Mouse (Mus musculus) CD4-positive naive resting alpha-beta T cell, adult 57 days (primary cell): ENCODE data around the gene Caln1. TPM values are rescaled to one million over a fixed set of nuclear protein-coding genes. Genes with fewer than 3 reads are reported as not detected.

ENCODE experiments used
- total RNA-seq: library from RNA; stranded (reverse); gene quantifications from one replicate; pipeline ENCODE4 v1.2.4, GENCODE M21; 2023

The Caln1 gene
- not detected for total RNA-seq

DNA sequence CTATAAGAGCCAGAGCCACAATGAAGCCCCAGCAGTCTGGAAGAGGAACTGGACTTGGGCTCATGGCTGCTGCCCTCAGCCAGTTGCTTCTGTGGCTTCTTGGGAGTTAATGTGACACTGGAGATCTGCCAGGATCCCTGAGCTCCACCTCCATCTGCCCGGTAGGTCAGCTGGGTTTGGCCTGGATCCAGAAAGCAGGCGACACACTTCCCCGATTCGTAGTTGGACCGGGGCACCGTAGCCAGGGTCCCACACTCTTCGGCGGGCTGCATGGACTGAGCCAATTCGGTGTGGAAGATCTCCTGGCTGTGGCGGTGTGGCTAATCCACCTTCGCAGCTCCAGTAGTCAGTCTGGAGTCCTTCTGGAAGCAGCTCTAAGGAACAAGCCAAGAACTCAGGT, at the start of gene Caln1:
Gene Caln1, plus strand, starts transcription at position 219 of the 400 bp plus-strand sequence.

DNA sequence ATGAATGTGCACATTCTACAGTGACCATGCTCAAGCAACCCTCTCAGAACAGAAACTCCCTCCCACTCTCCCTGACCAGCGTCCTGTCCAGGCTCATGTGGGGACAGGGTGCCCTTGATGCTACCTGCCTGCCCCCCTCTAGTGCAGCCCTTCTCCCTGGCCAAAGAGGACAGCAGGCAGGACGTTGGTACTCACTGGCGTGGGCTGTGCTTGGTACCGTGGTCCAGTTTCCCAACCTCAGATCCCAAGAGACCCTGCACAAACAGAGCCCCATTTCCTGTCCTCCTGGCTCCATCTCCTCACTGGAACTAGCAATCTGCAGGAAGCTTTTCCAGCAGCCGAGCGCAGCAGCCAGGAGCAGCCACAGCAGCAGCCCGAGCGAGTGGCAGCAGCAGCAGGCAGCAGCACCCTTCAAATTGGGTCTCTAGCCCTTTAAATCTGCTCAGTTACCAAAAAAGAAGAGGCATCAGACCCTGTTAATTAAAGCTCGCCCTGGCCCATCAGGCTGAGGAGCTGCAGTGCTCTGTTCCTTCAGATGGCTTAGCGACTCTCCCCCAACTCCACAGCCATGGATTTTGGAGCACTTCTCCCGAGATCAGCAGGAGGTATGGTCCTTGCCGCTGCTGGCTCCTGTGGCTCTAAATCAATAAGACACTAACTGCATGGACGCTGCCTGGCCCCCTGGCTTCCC, 15.1 kb downstream of the Caln1 start, which contains the start of gene A330070K13Rik:
Gene A330070K13Rik, minus strand, starts transcription at position 410 of the 691 bp plus-strand sequence.

Other genes starting within 250 kb of the Caln1 start
- 4.9 TPM for gene Kctd7, start 224.6 kb upstream of the Caln1 start, total RNA-seq
- 35.3 TPM for gene Rabgef1, start 197.7 kb upstream of the Caln1 start, total RNA-seq
- 68.8 TPM for gene Tmem248, start 152.4 kb upstream of the Caln1 start, total RNA-seq
- 79.5 TPM for gene Sbds, start 113.9 kb upstream of the Caln1 start, total RNA-seq
- gene Tyw1, start 113.8 kb upstream of the Caln1 start, total RNA-seq, result 27.8 TPM
- not detected for gene A330070K13Rik, start 15.2 kb downstream of the Caln1 start, total RNA-seq